Mouse (Mus musculus): ENCODE data around the gene Tmco4. TPM values are rescaled to one million over a fixed set of nuclear protein-coding genes. Genes with fewer than 3 reads are reported as not detected.

The Tmco4 gene
- total RNA-seq, 2 experiments from 2014 or later = 9.5 to 26.9 TPM

DNA sequence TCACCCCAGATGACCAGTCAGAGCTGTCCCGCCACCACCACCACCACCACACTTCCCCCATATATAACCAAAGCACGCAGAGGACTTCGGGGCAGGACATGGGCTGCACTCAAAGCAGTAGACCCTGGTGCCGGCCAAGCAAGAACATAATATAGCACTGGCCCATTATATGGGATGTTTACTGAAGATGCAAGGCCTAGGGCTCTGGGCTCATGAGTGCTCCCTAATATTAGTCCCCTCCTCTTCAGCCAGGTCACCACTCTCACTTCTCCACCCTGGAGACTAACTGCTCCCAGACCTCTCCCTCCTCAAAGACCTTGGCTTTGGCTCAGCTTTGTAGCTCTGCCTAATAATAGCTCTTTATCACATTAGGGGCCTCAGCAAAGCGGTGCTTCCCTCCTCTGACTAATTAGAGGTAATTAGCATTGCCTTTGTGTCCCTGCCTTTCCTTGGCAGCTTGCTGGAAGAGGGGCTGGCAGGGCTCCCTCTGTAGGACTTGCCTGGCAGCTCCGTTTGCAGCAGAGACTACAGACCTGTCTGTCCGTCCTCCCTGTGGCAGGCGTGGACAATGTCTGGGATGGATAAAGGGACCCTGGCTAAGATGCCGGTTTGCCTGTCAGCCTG lies 81.7 kb downstream of the Tmco4 start:
- no peak for ATAC-seq (replicated peaks; ENCODE audit: poor library complexity)

DNA sequence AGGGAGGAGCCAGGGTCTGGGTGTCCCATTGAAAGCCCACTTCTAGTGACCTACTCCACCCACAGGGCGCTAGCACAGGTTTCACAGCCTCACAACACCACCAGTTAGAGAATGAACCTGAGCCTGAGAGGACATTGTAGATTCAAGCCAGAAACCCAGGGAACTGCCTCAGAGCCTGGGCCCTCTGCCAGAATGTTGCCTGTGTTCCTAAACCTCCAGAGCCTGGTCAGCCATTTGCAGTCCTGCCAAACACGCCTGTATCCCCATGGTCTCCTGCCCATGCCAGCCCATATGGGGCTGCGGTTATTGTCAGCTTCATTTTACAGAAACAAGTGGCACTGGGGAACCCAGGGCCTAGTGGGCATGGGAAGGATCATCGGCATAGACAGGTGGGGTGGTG lies 82.6 kb downstream of the Tmco4 start:
- no peak for ATAC-seq (replicated peaks; ENCODE audit: poor library complexity)

DNA sequence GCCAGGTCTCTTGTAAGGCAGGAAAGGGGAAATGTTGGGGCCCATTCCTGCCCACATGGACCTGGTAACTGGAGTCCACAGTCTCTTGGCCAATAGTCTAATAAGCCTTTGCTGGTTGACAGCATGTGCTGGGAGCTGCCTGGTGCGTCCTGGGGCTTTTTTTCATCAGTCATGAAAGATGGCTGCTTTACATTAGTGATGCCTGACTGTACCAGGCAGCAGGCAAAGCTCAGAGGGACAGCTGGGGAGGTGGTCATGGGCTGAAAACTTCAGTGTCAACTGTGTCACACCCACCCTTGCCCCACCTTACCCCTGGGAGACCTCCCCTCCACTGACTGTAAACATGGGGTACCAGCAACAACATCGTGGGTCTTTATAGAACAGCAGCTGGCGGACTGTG lies 83.1 kb downstream of the Tmco4 start:
- no peak for ATAC-seq (replicated peaks; ENCODE audit: poor library complexity)

DNA sequence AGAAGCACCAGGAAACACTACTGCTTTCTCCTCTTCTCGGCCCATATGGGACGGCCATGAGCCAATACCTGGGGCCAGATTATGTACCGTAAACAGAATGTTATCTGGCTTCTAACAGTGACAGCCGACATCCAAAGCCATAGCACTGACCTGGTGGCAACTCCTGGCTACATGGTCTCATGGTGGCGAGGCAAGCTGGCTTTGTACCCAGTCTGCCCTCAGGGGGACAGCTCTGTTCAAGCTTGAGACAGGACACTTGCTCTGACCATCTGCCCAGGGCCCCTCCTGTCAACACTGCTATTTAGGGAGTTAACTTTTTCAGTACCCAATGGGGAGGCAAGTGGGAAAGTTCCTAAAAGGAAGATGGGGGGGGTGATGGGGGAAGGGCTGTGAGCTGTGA lies 84.6 kb downstream of the Tmco4 start:
- no peak for ATAC-seq (replicated peaks; ENCODE audit: poor library complexity)

DNA sequence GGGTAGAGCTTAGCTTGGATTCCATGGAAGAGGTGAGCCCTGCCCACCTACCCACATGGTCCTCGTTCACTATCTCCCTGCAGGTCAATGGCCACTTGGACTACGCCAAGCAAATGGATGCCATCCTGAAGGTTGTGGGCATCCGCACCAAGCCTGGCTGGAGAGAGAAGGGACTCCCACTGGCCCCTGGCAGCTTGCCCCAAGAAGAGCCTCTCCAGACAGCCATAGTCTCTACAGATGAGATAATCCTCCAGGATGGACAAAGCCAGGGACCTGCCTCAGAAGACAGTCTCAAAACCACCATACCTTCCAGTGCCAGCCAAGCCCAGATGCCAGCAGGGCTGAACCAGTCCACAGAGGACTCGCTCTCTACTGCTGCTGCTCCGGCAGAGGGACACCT lies 85.3 kb downstream of the Tmco4 start:
- ATAC-seq (replicated peaks; ENCODE audit: poor library complexity) = no peak

DNA sequence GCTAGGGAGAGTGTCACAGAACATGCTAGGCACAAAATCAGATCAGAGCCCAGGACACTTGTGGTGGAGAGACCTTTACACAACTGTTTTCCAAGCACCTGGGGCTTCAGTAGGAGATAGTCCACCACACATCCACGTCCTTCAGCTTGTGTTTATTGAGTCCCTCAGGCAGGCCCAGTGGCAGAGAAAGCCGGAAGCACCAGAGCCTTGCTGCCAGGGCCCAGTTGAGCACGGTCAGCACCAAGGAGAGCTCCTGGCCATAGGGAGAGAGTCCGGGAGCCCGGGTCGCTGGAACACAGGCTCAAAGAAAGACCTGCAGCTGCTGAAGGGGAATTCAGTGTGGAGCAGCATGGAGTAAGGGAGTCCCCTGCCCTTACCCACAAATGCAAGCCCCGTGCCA lies 86.9 kb downstream of the Tmco4 start:
- ATAC-seq (replicated peaks; ENCODE audit: poor library complexity) = 0 out of 2 replicates have a peak, but pooled peaks have one; percentile 46

DNA sequence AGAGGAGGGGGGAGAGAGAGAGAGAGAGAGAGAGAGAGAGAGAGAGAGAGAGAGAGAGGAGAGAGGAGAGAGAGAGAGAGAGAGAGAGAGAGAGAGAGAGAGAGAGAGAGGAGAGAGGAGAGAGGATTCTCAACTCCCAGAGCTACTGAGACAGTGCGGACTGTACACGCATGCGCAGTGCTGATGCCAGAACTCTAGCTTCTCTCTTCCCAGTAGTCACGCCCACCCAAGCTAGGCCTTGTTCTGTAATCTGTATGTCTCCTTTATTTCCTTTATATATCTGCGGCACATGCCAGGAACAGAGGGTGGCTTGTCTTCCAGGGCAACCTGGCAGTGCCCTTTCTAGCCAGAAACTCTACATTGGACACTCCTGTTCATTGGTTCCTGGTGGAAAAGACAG lies 92.1 kb downstream of the Tmco4 start:
- no peak for ATAC-seq (replicated peaks; ENCODE audit: poor library complexity)

DNA sequence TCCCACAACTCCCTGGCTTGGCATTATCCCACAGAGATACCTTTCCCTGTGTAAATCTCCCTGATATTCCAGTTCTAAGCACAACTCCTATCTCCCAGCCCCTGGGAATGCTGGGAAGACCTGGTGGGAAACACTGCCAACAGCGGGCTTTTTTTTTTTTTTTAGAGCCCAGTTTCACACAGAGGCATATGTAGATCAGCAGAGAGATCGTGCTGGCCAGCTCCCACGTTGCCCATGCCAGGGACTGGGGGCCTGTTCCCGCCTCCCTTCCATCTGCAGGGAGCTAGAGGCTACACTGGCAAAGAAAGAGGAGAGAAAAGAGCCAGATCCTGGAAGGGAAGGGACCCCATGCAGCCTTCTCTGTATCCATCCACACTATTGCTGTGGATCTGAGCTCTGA lies 95.6 kb downstream of the Tmco4 start:
- ATAC-seq (replicated peaks; ENCODE audit: poor library complexity) = no peak

DNA sequence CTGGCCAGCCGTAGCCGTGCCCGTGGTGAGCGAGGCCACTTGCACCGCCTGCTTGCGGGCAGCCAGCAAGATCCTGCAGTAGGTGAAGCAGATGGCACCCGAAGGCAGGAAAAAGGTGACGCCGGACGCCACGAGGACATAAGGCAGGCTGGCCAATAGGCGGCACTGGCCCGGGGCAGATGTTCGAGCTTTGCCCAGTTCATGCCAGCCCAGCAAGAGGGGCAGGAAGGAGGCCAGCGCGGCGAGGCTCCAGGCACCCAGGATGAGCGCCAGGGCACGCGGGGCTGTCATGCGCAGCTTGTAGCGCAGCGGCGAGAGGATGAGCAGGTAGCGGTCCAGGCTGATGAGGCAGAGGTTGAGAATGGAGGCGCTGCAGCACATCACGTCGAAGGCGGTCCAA lies 101.4 kb downstream of the Tmco4 start:
- ATAC-seq (replicated peaks; ENCODE audit: poor library complexity) = no peak

DNA sequence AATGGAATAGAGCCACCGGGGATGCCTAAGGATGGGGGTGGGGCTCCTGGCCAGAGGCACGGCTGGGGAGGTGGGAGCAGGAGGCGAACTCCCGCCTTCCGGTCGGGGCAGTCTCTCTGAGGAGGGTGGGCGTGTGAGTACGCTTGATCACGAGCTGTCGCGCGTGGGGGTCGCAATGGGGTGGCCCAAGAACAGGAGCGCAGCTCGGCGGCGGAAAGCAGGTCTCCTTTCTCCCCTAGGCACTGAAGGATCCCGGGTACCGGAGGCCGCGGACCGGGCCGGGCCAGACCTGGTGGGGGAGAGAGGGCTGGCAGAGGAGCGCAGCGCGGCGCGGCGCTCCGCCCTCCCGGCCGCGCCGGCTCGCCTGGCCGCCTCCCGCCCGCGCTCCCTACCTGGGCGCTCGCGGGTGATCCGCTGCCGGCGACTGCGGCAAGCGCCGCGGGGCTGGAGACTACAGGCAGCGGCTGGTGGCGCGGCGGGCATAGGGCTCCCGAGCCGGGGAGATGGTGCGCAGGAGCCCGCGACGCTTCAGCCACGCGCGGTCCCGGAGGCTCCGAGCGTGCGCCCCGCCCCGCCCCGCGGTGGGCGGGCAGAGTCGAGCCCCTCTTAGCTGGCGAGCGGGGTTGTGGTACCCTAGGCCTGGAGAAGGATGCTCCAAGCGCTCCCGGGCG lies 102.5 kb downstream of the Tmco4 start, which contains the start of gene Htr6:
Htr6 (minus strand) TSS at position 530 of the 671 bp plus-strand sequence.
- no peak for ATAC-seq (replicated peaks; ENCODE audit: poor library complexity)

DNA sequence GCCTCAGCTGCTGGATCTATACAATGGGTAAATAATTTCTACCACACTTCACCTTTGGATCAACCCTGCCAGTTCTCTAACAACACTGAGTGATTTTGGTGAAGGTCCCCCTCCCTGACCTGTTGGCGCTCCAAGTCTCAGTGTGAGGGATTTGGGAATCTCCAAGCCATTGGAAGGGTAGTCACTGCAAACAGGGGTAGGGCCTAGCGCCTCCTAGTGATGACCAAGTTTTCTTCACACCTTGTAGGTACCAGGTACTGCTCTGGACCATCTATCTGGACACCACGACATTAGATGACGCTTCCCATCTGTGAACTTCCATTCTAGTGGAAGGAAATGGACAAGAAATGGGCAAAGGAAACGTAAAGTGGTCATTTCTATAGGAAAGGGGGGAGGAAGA lies 103.2 kb downstream of the Tmco4 start:
- no peak for ATAC-seq (replicated peaks; ENCODE audit: poor library complexity)

DNA sequence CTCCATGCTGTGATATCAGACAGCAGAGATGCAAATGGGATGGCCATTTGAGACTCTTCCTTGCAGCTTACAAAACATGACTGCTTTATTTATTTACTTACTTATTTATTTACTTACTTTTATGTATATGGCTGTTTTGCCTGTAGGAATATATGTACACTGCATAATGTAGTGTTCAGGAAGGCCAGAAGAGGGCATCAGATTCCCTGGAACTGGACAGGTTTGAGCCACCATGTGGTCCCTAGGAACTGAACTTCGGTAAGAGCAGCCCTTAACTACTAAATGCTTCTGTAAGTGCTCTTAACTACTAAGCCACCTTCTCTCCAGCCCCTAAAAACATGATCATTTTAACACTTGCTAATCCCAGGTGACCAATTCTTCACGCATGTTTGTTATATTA lies 105.6 kb downstream of the Tmco4 start:
- ATAC-seq (replicated peaks; ENCODE audit: poor library complexity) = peak; percentile 79

DNA sequence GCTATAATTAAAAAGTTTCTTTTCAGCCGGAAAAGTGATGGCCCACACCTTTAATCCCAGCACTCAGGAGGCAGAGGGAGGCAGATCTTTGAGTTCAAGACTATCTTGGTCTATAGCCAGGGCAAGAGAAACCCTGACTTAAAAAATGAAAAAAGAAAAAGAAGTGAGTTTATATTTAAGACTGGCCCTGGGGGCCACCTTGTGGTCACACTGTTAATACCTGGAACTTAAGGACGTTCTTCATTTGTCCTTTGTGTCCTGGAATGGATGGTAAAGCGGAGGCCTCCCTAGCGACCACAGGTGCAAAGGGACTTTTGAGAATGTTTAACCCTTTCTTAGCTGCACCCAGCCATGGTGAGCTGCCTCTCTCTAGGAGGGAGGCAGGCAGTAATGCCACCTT lies 106.0 kb downstream of the Tmco4 start:
- peak; percentile 63 for ATAC-seq (replicated peaks; ENCODE audit: poor library complexity)

DNA sequence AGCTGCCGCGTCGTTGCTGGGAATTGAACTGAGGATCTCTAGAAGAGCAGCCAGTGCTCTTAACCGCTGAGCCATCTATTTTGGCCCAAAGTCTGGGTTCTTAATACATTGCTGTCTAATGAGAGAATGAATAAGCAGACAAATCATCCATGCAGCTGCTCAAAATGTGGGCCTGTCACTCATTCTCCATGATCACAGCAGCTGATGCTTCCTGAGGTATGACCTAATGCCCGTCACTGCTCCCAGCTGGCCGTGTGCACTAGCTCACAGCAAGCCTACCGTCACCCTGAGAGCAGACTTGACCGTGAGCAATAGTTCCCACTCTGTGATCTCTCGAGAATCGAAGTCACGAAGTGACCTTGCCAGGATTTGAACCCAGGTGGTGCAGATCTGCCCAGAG lies 106.8 kb downstream of the Tmco4 start:
- no peak for ATAC-seq (replicated peaks; ENCODE audit: poor library complexity)

DNA sequence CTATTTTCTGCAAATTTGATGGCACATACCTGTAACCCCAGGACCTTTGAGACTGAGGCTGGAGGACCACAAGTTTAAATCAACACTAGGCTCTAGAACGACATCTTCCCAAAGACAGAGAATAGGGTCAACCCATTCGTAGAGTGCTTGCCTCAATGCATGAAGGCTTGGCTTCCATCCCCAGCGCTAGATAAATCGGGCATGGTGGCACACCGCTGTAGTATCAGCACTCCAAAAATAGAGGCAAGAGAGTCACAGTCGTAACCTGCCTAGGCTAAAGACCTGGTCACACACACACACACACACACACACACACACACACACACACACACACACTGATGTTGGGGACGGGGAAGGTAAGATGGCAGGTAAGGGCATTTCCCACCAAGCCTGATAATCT lies 107.6 kb downstream of the Tmco4 start:
- no peak for ATAC-seq (replicated peaks; ENCODE audit: poor library complexity)

DNA sequence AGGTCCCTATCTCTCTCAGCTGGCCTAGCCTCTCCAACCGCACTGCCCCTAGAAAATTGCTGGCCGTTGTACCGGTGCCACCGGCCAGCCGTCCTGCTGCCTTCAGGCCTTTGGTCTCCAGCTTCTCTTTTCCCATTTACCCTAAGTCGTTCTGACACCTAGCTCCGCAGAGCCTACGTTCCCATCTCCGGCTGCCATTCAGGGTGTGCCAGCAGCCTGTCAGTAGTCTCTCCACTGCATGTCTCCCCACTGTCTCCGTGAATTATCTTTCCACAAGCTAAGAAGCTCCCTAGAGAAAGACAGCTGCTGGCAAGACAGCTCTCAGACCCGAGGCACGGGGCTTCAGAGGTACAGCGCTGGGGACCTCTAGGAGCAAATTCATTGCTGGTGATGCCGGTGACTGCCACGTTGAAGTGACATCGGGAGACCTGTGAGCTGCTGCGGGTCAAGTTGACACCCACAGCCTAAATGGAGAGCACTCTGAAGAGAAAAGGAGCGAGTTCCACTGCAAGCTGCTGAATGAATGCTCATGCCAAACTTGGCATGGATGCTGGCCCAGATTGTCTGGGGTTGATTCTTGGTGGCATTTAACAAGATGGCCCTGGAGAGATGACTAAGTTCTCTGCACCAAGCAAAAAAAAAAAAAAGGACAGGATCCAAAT lies 108.7 kb downstream of the Tmco4 start:
- ATAC-seq (replicated peaks; ENCODE audit: poor library complexity) = no peak

DNA sequence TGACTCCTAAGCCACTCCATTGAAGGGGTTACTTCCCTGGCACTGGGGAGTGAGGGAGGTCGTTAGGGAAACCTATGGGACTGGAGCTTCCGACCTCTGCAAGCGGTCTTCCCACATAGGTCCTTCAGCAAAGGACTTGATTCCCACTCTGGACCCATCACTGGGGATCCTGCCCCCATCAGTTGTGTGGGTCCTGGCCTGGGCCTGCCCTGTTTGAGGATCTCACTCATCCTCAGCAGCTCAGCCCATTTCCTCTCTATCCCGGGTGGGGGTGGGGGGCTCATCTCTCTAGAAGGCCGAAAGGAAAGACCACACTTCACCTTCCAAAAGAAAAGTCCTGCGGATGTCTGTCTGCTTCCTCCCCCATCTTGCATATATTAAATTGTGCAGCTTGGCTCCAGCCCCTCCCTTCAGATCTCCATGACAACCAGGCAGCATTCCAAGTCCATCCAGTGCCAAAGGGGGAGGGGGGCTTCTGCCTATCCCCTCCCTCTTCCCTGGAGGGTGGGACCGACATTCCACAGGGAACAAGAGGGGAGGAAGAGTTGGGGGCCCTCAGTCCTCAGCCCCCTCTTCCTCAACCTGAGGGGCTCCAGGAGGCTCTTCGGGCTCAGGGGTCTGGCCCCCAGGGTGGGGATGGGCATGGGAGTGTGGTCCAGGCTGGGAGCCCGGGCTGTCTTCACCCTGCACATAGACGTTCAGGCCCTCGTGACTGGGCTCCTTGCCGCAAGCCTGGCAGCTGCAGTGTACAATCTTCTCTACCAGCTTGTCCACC lies 110.3 kb downstream of the Tmco4 start:
- no peak for ATAC-seq (replicated peaks; ENCODE audit: poor library complexity)

DNA sequence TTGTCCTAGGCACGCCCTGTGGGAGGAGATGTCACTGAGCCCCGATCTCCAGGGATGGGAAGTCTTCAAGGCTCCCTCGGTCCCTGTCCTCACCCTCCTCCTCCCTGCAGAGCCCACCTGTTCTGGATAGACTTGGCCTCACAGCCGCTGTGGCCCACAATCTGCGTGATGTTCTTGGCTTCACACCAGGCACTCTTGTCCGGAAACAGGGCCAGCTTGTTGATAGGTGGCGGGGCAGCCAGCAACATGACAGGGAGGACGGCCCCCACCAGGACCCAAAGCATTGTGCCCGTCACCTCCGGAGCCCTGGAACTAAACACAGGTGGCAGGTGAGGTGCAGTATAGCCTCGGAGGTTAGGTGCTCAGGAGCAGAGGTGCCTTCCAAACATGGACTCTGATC lies 112.6 kb downstream of the Tmco4 start:
- ATAC-seq (replicated peaks; ENCODE audit: poor library complexity) = no peak

DNA sequence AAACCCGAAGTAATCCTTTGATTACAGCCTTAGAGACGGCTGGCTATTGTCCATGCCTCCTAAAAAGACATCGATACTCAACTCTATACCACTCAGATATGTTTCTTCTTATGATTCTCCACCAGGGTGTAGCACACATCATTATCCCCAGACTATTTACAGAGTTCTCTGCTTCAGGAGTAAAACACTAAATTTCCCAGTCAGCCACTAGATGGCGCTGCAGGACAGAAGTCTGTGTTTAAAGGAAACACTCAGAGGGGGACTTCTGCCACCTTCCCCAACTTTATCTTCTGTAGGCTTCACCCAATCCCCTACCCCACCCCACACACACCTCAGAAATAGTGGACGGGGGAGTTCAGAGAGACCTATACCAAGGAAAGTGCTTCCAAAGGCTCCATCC lies 113.3 kb downstream of the Tmco4 start:
- ATAC-seq (replicated peaks; ENCODE audit: poor library complexity) = peak; percentile 82

DNA sequence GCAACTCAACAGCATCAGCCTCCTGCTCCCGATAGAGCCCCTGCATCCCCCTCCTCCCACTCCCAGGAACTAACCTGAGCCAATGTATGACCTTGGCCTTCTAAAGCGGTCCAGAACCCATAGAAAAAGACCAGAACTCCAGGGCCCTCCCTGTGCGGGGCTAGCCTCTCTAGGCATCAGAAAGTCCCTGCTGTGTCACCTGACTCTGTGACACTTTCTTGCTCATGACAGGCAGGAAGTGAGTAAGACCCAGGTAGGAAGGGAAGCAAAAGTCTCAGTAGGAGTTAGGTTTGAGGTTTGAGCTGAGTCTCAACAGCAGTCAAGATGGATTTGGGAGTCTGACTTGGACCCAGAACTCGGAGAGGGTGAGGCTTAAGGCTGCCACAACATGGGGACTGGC lies 114.3 kb downstream of the Tmco4 start:
- no peak for ATAC-seq (replicated peaks; ENCODE audit: poor library complexity)

DNA sequence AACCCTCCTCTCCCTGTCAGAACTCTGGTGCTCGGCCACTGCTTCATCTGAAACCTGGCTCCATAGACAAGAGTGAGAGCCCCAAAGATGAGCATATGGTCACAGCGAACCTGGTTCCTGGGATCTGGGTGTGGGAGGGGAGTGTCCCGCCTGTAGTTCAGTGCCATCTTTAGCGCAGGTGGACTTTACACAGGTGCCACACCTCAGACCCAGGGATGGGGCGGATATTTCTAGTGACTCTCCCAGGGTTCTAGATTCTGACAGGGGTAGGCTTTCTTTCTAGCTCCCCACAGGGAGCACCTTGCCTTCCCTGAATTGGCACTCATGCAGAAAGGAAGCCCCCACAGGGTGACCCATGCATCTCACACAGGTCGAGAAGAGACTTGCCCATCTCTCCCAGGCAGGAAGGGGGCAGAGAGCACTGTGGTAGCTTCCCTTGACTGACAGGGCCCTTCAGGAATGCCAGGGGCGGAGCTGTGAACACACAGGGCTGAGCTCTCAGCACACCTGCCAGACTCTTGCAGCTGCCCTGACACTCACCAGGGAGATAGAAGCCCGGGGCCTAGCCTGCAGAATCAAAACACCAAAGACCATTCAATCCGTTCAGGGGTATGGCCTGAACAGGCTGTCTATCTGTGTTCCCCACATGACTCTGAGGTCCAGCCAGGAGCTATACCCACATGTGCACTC lies 116.4 kb downstream of the Tmco4 start:
- no peak for ATAC-seq (replicated peaks; ENCODE audit: poor library complexity)
